Mouse (Mus musculus): ENCODE data around the gene Lif. TPM values are rescaled to one million over a fixed set of nuclear protein-coding genes. Genes with fewer than 3 reads are reported as not detected.

Gene Lif
- polyA plus RNA-seq, 1 experiment = 0.36 TPM

- peak in 1 of 2 experiments; percentile 28 for DNase-seq (ENCODE audit: extremely low spot score in 1 of 2, low spot score in 1 of 2)
These were observed 62.0 kb downstream of the Lif start for GRCm38 (mm10) chr11:4319212-4319955.

GRCm38 (mm10) chr11:4320876-4321275 lies 63.5 kb downstream of the Lif start:
- no peak for DNase-seq (ENCODE audit: extremely low spot score in 1 of 2, low spot score in 1 of 2)

Other genes with a start within 250 kb of the Lif start
- gene Sec14l4, start 226.1 kb upstream of the Lif start, polyA plus RNA-seq (2012; rRNA removed) = 0.08 and 0.30 TPM in 2 replicates
- 0.40 and 2.2 TPM in 2 replicates for gene Sec14l3, start 192.7 kb upstream of the Lif start, polyA plus RNA-seq (2012; rRNA removed)
- gene Mtfp1, start 162.1 kb upstream of the Lif start, polyA plus RNA-seq (2012; rRNA removed) = 112 and 119 TPM in 2 replicates
- gene Sec14l2, start 134.1 kb upstream of the Lif start, polyA plus RNA-seq (2012; rRNA removed) = 41.8 and 43.0 TPM in 2 replicates
- 47.6 and 48.7 TPM in 2 replicates for gene Rnf215, start 122.4 kb upstream of the Lif start, polyA plus RNA-seq (2012; rRNA removed)
- gene Ccdc157, start 97.3 kb upstream of the Lif start, polyA plus RNA-seq (2012; rRNA removed) = 22.5 and 23.8 TPM in 2 replicates
- 45.6 and 49.0 TPM in 2 replicates for gene Sf3a1, start 97.2 kb upstream of the Lif start, polyA plus RNA-seq (2012; rRNA removed)
- 56.4 and 59.0 TPM in 2 replicates for gene Tbc1d10a, start 70.8 kb upstream of the Lif start, polyA plus RNA-seq (2012; rRNA removed)
- gene Castor1, start 39.3 kb upstream of the Lif start, polyA plus RNA-seq (2012; rRNA removed) = 4.5 and 5.2 TPM in 2 replicates
- gene Osm, start 21.1 kb upstream of the Lif start, polyA plus RNA-seq (2012; rRNA removed) = 0.08 and 0.18 TPM in 2 replicates
- 0.19 and 0.36 TPM in 2 replicates for gene Hormad2, start 183.5 kb downstream of the Lif start, polyA plus RNA-seq (2012; rRNA removed)

Data from frontal cortex, adult 2 months (tissue).